Mouse (Mus musculus) spleen, adult 12 weeks (tissue): ENCODE data around the gene Tspan2.

Experiments used
- DNase-seq: peaks from one replicate; pipeline ENCODE4 v3.0.0; 2022; ENCODE audit warnings: low spot score

Gene Tspan2

DNA sequence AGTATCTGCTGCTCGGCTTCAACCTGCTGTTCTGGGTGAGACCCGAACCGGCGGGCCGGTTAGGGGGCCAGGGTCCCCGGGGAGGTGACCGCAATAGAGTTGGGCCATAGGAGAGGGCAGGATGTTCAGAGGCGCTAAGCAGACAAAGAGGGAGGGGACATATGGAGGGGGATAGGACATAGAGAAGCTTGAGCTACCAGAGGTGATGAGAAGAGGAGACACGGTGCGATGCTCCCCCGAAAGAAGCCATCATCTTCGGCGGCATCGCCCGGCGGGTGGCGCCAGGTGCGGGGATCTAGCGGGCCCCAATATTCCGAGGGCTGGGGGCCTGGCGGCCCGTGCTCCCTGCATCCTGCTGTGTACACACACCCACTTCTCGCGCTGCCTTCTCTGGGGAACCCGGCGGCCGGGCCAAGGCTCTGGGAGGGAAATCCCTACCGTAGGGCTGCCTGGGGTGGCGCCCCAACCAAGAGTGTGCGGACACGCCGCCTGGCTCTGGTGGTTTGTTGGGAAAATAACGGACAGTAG lies 766 bp downstream of the Tspan2 start:
- DNase-seq, result no peak

DNA sequence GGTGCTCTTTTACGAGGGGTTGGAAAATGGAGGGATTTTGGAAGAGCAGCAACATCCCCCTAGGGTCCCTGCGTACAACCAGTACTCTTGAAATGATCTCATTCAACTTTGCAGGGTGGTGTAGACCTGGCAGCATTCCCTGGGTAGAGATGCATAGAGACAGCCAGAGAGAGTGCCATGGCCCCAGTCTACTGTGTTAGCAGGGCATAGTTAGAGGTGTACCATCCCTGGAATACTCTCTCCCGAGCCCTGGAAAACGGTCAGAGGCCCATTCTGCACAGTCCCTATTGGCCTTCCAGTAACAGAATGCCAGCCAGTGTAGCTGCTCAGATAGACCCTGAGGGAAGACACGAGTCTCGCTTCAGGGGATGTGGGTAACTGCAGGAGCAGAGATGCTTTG lies 1.3 kb downstream of the Tspan2 start:
- DNase-seq, result no peak

DNA sequence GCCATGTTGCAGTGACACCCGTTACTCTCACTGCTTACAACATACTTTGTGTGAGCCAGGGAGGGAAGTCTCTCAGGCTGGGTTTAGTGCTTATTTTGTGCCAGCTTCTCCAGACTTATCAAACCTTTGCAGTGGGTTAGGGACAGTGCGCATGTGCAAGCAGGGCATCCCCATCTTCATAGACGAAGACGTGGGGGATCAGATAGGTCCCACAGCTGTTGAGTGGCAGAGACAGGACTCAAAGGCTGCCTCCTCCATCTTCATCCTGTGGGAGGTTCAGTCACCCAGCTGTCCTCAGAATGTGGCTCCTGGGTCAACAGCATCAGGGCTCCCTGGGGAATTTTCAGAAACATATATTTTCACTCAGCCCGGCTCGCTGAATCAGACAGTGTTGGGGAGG lies 2.1 kb downstream of the Tspan2 start:
- no peak for DNase-seq

DNA sequence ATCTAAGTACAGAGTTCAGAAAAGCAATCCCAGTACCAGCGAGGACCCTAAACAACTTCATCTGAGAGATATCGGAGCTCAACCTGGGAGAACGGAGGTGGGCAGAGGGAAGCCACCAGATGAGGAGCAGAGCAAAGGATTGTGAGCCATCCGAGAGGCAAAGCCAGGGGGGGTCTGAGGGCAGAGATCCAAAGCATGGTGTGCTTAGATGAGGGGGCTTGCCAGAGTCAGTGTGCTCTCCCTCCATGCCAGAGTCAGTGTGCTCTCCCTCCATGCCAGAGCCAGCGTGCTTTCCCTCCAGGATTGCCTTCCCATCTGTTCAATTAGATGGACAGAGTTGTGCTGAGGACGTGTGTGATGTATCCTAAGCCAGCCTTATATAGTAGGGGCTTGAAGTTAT lies 2.8 kb downstream of the Tspan2 start:
- no peak for DNase-seq

- DNase-seq, result no peak
Observed at GRCm38 (mm10) chr3:102738161-102738901, 4.0 kb downstream of the Tspan2 start.

DNA sequence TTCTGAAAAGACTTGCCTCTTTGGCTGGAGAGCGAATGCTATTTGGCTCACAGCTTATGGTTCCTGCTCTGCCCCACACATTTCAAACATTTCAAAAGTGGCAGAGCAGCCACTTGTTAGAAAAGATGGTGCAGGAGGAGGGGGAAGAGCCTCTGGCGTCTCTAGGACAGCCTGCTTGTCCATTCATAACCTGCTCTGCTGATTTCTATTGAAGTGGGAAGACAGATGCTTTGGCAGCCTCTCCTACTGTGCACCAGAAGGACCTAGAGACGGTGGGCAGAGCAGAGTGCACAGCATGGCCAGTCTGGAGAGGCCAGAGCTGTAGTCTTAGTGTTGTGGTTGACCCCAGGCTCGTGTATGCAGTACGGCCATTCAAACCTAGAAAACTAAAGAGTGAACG lies 4.6 kb downstream of the Tspan2 start:
- no peak for DNase-seq

DNA sequence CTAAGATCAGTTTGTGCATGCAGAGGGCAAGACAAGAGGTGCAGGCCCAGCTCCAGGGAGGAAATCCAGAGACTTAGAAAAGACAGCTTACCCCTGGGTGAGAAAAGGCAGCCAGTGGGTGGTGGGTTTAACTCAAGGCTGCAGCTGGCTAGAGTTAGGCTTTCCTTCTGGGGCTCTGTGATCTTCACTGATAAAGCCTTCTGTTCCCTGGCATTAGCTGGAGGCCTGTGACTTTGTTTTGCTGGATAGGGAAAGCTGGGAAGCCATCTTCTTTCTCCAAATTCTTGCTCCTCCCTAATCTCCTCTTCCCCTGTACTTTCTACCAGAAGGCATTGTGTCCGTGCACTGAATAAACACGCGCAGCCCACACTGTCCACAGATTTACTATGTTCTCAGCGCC lies 8.4 kb downstream of the Tspan2 start:
- DNase-seq, result no peak

- no peak for DNase-seq
Observed at GRCm38 (mm10) chr3:102743202-102743601, 8.9 kb downstream of the Tspan2 start.

- no peak for DNase-seq
Observed at GRCm38 (mm10) chr3:102743781-102744471, 9.6 kb downstream of the Tspan2 start.

DNA sequence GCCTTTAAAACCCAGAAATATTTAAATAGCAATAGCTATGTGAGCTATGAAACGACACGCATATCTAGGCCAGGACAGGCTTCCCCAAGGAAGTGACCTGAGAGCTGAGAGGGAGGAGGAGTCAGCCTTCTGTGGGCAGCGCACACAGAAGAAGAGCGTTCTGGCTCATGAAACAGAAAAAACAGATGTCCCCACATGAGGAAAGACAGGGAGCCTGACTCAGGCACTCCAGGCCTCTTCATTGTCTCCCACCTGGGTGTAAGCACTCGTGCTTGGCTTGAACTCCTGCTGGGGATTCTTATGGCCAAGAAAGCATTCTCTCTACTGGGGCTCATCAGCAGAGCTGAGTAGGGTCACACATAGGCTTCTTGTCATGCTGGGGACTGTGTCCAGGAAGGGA lies 10.3 kb downstream of the Tspan2 start:
- DNase-seq, result no peak

GRCm38 (mm10) chr3:102746174-102746573 lies 11.8 kb downstream of the Tspan2 start:
- no peak for DNase-seq

- no peak for DNase-seq
Observed at GRCm38 (mm10) chr3:102748038-102748437, 13.7 kb downstream of the Tspan2 start.

- no peak for DNase-seq
Observed at GRCm38 (mm10) chr3:102748686-102749085, 14.4 kb downstream of the Tspan2 start.

GRCm38 (mm10) chr3:102751136-102751535 lies 16.8 kb downstream of the Tspan2 start:
- DNase-seq, result no peak

- no peak for DNase-seq
Observed at GRCm38 (mm10) chr3:102751536-102751935, 17.2 kb downstream of the Tspan2 start.

DNA sequence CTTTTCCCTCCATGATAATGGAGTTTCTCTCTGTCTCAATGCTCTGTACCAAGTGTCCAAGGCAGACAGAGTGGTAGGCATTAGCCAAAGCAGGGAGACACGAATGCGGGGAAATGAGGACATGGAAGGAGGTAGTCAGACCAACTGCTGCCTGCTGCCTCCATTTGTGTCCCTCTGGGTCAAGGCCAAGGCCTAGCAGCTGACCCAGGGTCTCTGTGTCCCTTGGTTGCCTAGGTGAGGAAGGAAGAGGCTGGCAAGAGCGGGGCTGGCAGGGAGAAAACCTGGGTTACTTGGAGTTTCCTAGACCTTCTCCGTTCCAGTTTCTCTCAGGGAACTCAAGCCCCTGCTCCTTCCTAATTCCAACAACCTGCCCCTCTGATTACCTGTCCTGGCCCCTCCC lies 17.7 kb downstream of the Tspan2 start:
- DNase-seq, result no peak

DNA sequence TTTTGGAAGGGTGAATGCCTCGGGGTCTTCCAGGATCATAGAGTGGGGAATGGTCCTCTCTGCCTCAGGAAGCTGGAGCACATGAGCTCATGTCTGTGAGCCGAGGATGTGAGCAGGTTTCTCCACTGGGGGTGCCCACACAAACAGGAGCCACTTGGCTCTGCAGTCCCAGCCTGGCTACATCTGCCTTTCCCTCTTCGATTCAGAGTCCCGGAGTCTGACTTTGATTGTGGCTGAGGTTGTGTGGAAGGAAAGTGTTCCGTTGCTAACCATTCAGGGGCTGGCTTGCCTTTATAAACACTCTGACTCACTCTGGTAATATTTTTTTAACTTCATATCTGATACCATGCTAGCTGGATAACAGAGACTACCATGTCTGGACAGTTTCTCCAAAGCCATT lies 18.1 kb downstream of the Tspan2 start:
- DNase-seq, result no peak

GRCm38 (mm10) chr3:102755801-102756200 lies 21.5 kb downstream of the Tspan2 start:
- no peak for DNase-seq

- DNase-seq, result no peak
Observed at GRCm38 (mm10) chr3:102757019-102757418, 22.7 kb downstream of the Tspan2 start.

GRCm38 (mm10) chr3:102760236-102760635 lies 25.9 kb downstream of the Tspan2 start:
- no peak for DNase-seq

DNA sequence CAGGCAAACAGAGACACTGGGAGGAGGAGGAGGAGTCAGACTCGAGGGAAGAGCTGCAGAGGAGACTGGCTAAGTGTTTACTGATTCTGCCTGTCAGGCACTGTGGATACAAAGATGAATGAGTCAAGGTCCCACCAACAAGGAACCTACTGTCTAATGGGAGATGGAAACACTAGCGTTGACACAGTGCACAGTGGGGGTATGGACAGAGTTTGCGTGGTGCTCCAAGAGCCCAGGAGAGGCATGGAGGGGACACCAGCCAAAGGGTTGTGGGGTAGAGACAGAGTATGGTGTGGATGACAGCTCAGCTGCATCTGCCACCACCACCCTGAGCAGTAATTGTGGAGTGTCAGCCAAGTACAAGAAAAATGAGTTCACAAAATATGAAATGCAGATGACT lies 28.1 kb downstream of the Tspan2 start:
- no peak for DNase-seq

DNA sequence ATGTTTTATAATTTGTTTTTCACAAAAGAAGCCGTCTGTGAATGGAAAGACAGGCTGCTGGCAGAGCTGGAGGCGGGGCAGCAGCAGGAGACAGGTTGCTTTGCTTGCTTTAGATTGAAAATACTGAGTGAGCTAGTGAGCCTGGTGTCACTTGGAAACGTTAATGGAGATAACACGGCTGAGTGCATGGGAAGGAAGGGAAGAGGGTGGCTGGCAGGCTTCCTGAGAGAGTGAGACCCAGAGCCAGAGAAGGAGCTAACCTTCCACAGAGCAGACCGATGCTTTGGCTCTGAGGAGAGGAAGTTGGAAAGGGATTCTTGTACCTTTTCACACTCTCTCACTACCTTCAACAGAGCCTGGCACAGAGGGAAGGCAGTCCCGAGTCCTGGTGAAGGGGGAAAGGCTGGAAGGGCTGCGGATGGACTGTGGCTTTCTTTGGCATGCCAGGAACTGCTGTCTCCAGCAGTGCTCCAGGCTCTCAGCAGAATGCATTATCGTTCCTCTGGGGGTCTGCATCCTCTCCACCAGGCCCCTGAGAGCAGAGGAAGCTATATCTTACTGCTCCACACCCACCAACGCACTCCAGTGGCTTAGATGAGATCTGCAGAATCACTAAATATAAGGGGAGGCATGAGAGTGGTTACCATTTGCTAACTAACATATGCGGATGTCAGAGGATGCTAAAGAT lies 29.5 kb downstream of the Tspan2 start:
- no peak for DNase-seq

GRCm38 (mm10) chr3:102764850-102765249 lies 30.5 kb downstream of the Tspan2 start:
- DNase-seq, result no peak
